Mouse (Mus musculus) layer of hippocampus, adult 8-10 months (tissue): ENCODE data around the gene Tnfrsf14. TPM values are rescaled to one million over a fixed set of nuclear protein-coding genes. Genes with fewer than 3 reads are reported as not detected.

Experiments used
- DNase-seq, 2 experiments: peaks; one replicate each; pipeline ENCODE4 v3.0.0; 2022; ENCODE audit warnings: low spot score in 2 of 2
- total RNA-seq, 4 experiments: library from RNA; stranded (reverse); gene quantifications; 2 replicates each; pipeline ENCODE4 v1.2.4; 2022

Tnfrsf14 gene
- 1 to 10 TPM; 1.6 to 5.2 (median 3.8) TPM for total RNA-seq

GRCm38 (mm10) chr4:154928395-154929087 is at the start of gene Tnfrsf14:
TSS of gene Tnfrsf14 (minus strand) at chr4:154928563.
- no peak for DNase-seq

- no peak for DNase-seq
Observed at GRCm38 (mm10) chr4:154974163-154974611, 45.8 kb upstream of the Tnfrsf14 start.

DNA sequence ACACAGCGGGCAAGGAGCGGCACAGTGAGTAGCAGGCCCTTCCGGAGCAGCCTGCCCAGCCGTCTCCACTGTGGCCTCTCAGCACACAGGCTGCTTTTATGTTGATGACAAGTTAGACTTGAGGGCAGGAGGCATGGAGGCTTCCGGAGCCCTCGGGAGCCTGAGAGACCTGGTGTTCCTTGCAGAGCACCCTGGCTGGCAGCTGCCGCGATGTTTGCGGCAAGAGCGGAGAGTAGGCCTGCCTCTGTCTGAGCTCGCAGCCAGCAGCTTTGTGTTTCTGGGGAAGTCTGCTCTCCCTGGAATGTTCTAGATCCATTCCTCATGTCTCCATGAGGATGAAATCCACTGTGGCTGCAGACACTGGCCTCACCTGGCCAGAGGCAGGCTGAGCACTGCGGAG is 44.2 kb upstream of the Tnfrsf14 start:
- DNase-seq, result no peak

DNA sequence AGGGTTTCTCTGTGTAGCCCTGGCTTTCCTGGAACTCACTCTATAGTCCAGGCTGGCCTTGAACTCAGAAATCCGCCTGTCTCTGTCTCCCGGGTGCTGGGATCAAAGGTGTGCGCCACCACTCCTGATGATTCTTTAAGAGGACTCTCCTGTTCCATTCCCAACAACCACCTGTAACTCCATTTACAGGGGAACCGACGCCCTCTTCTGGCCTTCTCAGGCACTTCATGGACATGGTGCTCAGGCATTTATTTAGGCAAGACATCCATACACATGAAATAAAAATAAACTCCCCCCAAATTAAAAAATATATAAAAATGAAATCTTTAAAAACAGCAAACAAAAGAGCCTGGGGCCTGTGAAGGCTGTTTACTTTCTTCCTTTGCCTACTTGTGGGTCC is 38.8 kb upstream of the Tnfrsf14 start:
- peak in 1 of 2 experiments; percentile 65 for DNase-seq

DNA sequence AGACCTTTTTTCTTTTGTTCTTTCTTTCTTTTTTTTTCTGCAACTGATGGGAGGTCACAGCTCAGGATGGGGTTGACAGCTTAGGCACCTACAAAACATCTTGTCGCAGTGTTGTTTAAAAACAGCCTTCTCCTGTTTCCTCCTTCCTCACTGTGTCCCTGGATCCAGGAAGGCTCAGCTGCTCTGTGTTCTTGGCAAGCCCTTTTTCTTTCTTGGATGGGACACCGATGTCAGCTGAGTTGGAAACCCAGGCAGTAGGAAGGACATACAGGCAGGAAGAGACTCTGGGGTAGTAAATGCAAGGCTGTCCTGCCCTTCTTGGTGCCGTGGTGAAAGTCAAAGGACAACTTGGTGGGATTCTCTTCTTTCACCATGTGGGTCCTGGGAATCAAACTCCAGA is 37.5 kb upstream of the Tnfrsf14 start:
- DNase-seq, result no peak

DNA sequence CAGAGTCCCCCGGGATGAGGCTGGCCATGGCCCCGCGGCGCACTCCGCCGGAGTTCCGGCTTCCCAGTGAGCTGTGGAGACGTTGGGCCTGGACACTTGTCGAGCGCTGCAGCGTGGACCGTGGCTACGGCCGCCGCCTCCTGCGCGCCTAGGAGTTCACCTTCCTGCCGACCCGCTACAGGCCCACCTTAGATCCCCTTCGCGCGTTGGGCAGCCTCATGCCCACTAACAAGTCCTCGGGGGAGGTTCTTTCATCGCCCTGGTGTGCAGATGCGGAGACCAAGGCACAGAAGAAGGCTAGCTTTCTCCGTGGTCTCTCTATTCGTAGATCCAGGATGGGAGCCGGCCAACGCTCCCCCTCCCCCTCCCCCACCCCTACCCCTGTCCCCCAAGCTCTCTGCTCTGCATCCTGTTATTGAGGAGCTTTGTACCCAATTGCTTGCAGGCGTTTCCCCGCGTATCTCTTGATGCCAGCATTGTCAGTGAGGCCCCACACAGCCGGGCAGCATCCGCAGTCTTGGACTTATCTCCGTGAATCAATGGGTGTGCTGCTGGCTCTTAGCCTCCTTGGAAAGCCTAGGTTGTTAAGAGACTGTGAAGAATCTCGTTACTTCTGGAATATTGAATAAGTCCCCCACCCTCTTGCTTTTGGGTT is 36.3 kb upstream of the Tnfrsf14 start:
- DNase-seq, result peak in 1 of 2 experiments; percentile 47

DNA sequence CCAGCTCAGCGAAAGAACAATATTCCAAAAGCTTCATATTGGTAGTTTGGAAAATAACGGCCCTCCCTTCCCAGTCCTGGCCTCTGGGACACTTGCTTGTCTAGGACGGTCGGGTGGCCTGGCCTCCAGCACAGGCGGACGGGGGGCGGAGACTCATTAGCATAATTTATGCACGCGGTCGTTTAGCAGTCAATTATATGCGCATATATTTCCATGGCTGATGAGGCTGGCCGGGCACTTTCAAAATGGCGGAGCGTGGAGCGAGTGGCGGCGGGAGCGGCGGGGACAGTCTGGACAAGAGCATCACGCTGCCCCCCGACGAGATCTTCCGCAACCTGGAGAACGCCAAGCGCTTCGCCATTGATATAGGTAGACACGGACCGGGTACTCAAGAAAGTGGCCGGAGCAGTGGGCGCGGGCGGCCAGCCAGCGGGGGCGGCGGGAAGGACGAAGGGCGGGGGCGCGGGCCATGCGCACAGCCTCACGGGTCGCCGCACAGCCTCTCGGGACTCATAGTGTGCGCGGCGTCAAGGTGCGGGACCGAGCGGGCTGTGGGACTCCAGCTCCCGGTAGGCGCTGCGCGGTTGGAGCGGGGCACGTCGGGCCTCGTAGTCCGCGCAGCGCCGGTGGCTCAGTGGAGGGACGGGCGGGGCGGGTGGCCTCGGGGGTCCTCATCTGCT is 35.7 kb upstream of the Tnfrsf14 start, which contains the start of gene Pank4:
TSS of gene Pank4 (plus strand) at position 223 of the 680 bp plus-strand sequence.
- DNase-seq, result peak; percentile 88 to 92

DNA sequence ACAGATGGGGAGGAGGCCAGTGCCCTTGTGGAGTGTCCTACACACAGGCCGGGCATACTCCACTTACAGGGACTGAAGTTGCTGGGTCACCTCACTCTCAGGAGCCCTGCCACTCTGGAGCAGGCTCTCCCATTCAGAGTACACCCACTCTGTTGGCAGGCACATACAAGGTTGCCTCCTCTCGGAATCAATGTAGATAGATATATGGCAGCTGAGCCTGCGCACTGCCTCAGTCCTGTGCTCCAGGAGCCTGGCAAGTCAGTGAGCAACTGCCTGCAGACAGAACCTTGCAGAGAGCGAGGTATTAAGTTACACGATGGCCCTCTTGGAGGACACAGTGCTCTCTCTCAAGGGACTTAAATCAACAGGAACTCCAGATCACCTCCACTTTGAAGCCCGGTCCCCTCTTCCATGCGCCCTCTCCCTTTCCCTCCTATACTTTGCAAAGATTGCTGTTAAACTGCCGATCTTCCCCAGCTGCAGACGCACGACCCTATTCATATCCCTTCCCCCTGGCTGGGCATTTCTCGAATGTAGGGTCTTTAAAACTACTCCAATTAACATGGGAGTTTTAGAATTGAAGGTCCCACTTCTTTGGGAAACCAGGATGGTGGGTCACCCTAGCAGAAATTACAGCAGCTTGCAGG is 35.0 kb upstream of the Tnfrsf14 start:
- peak in 1 of 2 experiments; percentile 39 for DNase-seq

DNA sequence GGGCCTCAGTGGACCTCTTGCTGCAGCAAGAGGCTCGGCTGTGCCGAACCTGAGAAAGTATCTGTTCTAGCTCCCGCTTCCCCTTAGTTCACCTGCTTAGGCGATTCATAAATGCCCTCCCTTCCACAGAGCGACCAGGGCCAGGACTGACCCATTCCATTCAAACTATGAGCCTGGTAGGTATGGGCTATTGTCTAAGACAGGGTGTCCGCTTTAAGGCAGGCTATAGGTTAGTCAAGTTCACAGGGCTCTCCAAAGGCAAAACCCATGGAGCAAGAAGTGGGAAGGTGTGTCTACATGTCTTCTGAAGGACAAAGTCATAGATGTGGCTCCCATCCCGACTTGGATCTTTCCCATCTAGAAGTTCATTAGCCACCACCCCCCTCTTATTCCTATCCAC is 34.3 kb upstream of the Tnfrsf14 start:
- DNase-seq, result no peak

- DNase-seq, result no peak
Observed at GRCm38 (mm10) chr4:154961911-154962310, 33.5 kb upstream of the Tnfrsf14 start.

DNA sequence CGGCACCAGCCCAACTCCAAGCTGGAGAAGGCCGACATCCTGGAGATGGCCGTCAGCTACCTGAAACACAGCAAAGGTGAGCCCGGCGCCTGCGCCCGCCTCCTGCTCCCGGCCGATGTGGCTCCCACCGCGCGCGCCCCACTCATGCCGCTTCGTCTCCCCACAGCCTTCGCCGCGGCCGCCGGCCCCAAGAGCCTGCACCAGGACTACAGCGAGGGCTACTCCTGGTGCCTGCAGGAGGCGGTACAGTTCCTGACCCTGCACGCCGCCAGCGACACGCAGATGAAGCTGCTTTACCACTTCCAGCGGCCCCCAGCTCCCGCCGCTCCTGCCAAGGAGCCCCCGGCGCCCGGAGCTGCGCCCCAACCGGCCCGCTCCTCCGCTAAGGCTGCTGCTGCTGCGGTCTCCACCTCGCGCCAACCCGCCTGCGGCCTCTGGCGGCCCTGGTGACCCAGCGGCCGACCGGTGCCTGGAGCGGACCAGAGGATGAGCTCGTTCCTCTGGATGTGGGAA is 32.9 kb upstream of the Tnfrsf14 start:
- no peak for DNase-seq

GRCm38 (mm10) chr4:154960690-154961225 is 32.4 kb upstream of the Tnfrsf14 start, which contains the start of gene Hes5:
TSS of gene Hes5 (plus strand) at chr4:154960923.
- peak; percentile 64 to 73 for DNase-seq

DNA sequence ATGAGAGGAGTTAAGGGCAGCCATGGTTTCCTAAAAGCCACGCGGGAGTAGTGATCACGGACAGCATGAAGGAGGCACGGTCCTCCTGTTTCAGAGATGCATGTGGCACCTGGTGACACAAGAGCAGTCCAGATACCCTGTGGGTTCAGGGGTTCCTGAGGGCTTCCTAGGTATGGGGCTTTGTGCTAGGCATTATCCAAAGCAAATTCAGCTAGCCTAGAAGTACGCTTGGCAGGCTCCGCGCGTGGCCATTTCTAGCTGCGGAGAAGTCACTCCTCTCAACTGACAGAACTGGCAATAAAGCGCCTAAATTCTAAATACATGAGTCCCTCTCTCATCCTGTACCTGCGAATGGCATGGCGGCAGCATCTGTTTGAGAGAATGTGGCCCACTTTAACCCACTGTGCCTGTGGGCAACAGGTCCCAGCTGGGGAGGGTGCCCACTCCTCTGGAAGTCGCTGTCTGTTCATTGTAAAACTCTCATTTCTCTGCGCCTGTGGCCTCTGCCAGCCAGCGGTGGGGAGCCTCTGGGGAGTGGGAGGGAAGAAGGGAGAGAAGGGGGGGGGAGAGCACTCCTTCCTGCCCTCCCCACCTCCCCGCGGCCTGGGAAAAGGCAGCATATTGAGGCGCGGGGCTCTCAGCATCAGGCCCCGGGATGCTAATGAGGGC is 31.8 kb upstream of the Tnfrsf14 start:
- DNase-seq, result no peak

GRCm38 (mm10) chr4:154958621-154959020 is 30.3 kb upstream of the Tnfrsf14 start:
- DNase-seq, result no peak

DNA sequence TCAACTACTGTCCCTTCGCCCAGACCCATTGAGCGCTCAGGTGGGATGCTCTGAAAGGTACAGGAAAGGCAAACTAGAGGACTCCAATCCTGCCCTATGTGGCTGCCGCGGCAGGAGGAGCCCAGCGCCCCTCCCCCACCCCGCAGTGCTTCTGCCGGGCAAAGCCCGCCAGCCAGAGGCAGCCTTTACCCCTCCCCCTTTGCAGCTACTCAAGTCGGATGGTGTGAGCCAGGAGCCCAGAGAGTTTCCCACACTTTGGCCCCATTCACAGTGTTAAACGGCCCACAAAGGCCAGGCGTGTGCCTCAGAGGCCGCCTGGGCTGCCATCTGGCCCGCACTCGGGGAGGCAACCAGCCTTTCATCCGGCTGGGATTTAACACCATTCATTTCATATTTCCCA is 29.8 kb upstream of the Tnfrsf14 start:
- peak; percentile 58 to 66 for DNase-seq

GRCm38 (mm10) chr4:154957289-154957993 is 29.1 kb upstream of the Tnfrsf14 start:
- no peak for DNase-seq

- DNase-seq, result no peak
Observed at GRCm38 (mm10) chr4:154956604-154957003, 28.2 kb upstream of the Tnfrsf14 start.

- no peak for DNase-seq
Observed at GRCm38 (mm10) chr4:154952461-154953241, 24.3 kb upstream of the Tnfrsf14 start.

DNA sequence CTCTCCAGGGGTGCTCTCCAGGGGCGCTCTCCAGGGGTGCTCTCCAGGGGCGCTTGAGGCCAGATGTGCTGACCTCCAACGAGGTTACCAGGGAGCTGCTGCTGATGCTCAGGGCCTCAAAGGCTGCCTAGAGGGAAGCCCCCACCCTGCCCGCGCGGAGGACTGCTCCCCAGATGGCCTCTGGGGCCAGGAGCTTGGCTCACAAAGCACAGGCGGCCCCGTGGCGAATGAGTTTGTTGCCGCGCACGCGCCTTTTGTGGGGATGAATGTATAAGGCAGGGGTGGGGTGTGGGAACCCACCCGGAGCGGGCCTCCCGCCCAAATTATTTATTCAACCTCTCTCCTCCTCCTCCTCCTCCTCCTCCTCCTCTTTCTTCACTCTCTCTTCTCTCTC is 21.2 kb upstream of the Tnfrsf14 start:
- no peak for DNase-seq
